Mouse (Mus musculus) bone marrow macrophage, adult 2 months (primary cell): ENCODE results near the gene Slc38a10.

Experiments used
- CTCF ChIP-seq: IDR thresholded peaks from 2 replicates; pipeline ENCODE4 v1.5.1; 2012; ENCODE audit warnings: low read depth, mild to moderate bottlenecking, low read length, moderate library complexity
- POLR2A ChIP-seq: IDR thresholded peaks from 2 replicates; pipeline ENCODE4 v1.6.1; 2012; ENCODE audit warnings: mild to moderate bottlenecking, low read depth, low read length, borderline replicate concordance

DNA sequence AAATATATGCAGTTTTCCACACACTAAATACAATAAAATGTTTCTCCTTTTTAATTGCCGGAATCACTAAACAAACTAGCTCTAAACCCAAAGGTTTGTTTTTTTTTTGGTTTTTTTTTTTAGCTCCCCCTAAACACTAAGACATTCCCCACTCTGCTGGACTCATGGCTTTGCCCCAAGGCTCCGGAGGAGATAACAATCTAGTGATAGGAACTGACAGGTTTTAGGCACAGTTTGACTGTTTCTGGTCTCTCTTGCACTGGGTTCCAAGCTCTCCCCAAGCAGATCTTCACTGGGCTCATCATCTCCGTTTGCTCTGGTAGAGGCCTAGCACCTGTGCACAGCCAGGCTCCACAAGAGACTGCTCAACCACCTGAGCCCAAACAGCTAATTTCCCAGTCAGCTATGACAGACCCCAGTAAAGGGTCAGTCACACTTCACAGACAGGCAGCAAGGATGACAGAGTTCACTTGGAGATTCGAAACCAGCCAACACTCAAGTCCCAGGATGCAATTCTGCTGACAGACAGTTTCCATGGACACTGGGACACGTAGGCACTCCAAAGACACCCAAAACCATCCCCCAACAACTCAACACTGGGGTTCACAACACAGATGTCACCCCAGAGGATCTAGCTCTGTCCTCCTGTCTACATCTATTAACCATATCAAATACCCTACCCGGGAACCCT lies 1.5 kb downstream of the Slc38a10 start:
- no peak for TF ChIP-seq CTCF
- no peak for TF ChIP-seq POLR2A
